Mouse (Mus musculus) left cerebral cortex, postnatal 4 days (tissue): ENCODE measurements around the gene Zfp46. TPM values are rescaled to one million over a fixed set of nuclear protein-coding genes. Genes with fewer than 3 reads are reported as not detected.

Experiments
- DNase-seq: peaks from one replicate; pipeline ENCODE4 v3.0.0-alpha.2; 2022
- intact Hi-C: fragments of 180-260 bp; cut with DNase I; formaldehyde crosslinking; loops from one replicate; pipeline ENCODE4 v1.15.1; 2025
- total RNA-seq, 2 experiments: library from RNA; stranded (reverse); gene quantifications; 2 replicates each; pipeline ENCODE4 v1.2.3; 2021

Zfp46 gene
- 100 to 1,000 TPM; 102 to 108 TPM for total RNA-seq

DNA sequence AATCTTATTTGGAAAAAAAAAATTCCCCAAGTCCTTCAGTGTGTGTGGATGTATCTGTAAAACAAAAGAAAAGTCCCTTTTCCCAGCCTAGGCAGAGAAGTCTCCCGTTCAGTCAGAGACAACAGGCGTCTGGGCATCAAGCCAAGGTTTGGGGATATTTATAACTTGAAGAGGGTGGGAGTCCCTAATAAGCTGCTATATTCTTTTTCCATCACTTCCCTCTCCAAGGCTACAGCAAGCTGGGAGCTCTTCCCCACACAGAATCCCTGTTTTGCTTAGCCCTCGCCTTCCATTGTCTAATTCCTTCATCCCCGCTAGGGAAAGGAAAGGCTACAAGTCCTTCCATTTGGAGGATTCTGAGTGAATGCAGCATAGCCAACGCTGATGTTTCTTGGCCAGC is at the start of gene Zfp46:
Gene Zfp46 (plus strand): TSS at position 229 of the 400 bp plus-strand sequence.
- intact Hi-C loops = no loop called here
- DNase-seq = peak; percentile 83

- no peak for DNase-seq
- intact Hi-C loops = no loop called here
Measured at GRCm38 (mm10) chr4:136238669-136239068, 45.8 kb upstream of the Zfp46 start.

DNA sequence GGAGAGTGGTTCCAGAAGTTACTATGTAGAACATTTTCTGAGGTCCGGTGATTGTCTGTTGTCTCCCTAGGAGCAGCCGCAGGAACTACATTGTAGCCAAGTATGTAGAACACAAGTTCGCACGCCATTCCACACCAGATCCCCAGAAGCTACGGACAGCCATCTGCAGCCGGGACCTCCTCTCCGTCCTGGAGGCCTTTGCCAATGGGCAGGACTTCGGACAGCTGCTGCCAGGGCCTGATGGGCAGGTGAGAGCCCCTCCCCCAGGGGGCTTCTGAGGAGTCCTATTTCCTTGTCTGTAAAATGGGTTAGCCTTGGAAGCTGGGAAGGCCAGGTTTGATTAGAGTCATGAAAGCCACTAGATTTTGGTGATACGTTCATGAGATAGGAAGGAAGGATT is 45.4 kb upstream of the Zfp46 start:
- intact Hi-C loops = no loop called here
- no peak for DNase-seq

- intact Hi-C loops = loop anchor here (5.0 kb wide), 1 partner anchor 32 kb away; the partner anchor contains the start of gene Asap3
- peak; percentile 83 for DNase-seq
Measured at GRCm38 (mm10) chr4:136239622-136240021, 44.9 kb upstream of the Zfp46 start.

- intact Hi-C loops = loop anchor here (5.0 kb wide), 1 partner anchor 33 kb away; the partner anchor contains the start of gene Asap3
- no peak for DNase-seq
Measured at GRCm38 (mm10) chr4:136240123-136240522, 44.4 kb upstream of the Zfp46 start.

DNA sequence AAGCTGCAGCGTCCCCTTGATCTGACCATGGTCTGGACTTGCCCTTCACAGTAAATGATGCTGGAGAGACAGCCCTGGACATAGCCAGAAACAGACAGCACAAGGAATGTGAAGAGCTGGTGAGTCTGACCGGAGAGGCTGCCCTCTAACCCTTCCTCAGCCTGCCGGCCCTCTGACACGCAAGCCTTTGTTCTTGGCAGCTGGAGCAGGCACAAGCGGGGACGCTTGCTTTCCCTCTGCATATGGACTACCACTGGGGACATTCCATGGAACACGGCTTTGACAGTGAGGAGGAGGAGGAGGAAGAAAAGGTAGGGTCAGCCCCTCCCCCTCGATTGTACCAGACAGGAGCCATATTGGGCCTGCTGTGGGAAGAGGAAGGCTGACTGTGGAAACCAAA is 43.5 kb upstream of the Zfp46 start:
- intact Hi-C loops = loop anchor here (5.0 kb wide), 1 partner anchor 34 kb away; the partner anchor contains the start of gene Asap3
- DNase-seq = no peak

DNA sequence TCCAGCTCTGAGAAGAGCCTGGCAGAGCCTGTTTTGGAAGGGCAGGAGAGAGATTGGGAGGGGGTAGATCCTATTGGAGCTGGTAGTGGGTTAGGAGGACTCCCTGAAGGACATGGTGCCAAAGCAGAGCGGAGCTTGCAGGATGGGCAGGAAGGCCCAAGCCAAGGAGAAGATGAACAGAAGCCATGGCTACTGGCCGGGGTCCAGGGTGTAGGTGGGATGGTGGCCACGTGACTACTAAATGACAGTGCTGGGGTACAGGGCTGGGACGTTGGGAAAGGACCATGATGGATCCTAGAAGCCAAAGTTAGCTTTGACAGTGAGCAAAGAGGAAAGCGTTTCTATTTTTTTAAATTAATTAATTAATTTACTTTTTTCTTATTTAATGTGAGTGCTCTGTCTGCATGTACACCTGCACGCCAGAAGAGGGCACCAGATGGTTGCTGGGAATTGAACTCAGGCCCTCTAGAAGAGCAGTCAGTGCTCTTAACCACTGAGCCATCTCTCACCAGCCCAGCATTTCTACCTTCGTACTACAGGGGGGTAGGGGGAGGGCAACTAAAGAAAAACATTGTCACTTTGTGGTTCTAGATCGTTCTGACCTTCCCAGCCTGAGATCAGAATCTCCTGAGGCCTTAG is 42.3 kb upstream of the Zfp46 start:
- intact Hi-C loops = loop anchor here (5.0 kb wide), 1 partner anchor 35 kb away; the partner anchor contains the start of gene Asap3
- no peak for DNase-seq

GRCm38 (mm10) chr4:136242728-136243127 is 41.8 kb upstream of the Zfp46 start:
- DNase-seq = no peak
- intact Hi-C loops = loop anchor here (5.0 kb wide), 1 partner anchor 35 kb away; the partner anchor contains the start of gene Asap3

DNA sequence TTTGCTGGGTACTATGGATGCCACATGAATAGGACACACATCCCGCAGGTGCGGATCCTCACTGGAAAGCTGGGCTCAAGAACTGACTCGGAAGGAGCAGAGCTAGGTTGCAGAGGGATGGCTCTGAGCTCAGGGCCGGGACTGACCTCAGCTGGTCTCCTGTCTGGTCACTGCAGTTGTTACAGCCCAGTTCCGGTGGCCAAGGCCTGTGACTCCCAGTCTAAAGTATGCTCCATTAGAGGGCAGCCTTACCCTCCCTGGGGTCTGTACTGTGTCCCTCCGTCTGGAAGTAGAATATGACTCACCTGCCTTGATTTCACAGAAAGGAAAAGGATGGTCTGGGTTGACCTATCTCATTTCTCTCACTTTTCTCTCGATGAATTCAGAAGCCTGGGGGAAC is 40.3 kb upstream of the Zfp46 start:
- no peak for DNase-seq
- intact Hi-C loops = loop anchor here (5.0 kb wide), 1 partner anchor 37 kb away; the partner anchor contains the start of gene Asap3

DNA sequence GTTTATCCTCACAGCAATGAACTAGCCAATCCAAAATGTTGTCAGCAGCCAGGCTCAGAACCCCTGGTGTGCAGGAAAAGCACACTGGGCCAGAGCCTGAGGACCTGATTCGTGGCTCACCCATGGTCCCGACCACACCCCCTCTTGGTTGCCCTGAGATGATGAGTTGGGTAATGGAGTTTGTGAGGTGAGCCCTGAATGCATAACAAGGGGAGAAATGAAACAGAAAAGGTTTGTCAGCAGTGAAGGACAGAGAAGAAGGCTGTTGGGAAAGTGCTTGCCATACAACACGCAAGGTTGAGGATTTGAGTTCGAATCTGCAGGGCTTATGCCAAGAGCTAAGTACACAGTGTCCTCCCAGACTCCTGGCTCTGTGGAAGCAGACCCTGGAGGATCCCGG is 38.8 kb upstream of the Zfp46 start:
- no peak for DNase-seq
- intact Hi-C loops = no loop called here

DNA sequence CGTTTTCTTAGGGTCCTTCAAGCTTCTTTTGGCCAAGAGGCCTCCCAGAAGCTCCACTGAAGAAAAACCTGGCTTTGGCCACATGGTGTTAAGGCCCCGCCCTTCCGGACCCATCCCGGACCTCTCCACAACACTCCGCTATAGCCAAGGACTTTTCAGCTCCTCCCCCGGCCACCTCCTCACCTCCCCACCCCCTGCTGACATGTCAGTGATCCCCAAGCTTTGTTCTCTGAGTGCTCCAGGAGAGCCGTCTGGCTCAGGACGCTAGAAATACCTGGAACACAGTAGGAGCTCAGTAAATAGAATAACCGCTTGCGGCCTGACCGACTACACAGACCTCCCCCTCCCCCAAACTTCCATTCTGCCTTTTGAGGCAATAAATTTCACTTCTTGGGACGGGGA is 37.9 kb upstream of the Zfp46 start:
- intact Hi-C loops = no loop called here
- no peak for DNase-seq

GRCm38 (mm10) chr4:136247386-136247728 is 37.1 kb upstream of the Zfp46 start:
- intact Hi-C loops = no loop called here

GRCm38 (mm10) chr4:136247729-136248463 is 36.6 kb upstream of the Zfp46 start, which contains the start of gene Tcea3:
Gene Tcea3, plus strand, starts transcription at chr4:136247729.
- no peak for DNase-seq
- intact Hi-C loops = no loop called here

More at GRCm38 (mm10) chr4:136247386-136247728, 37.1 kb upstream of the Zfp46 start:
- DNase-seq = no peak

- intact Hi-C loops = no loop called here
- no peak for DNase-seq
Measured at GRCm38 (mm10) chr4:136248464-136249331, 35.8 kb upstream of the Zfp46 start.

GRCm38 (mm10) chr4:136249332-136249647 is 35.2 kb upstream of the Zfp46 start:
- intact Hi-C loops = no loop called here
- no peak for DNase-seq

GRCm38 (mm10) chr4:136249780-136250179 is 34.7 kb upstream of the Zfp46 start:
- intact Hi-C loops = no loop called here
- no peak for DNase-seq

DNA sequence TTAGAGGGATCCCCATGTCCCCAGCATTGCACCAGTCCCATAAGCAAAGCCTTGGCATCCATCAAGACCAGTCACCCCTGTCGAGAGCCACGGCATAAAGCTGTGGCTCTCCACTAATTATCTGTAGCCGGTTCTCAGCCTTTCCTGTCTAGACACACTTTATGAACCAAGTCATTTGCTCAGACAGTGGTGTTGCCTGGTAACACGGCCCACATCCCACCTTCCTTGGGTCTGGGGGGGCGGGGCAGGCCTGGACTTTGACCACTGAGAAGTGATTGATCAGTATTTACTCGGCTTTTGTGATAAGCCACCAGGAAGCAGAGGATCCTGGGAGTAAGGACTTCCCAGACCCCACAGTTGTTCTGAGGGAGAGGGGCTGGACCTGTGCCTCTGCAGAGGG is 28.6 kb upstream of the Zfp46 start:
- DNase-seq = no peak
- intact Hi-C loops = no loop called here

GRCm38 (mm10) chr4:136256696-136257095 is 27.8 kb upstream of the Zfp46 start:
- intact Hi-C loops = no loop called here
- DNase-seq = no peak

GRCm38 (mm10) chr4:136259916-136260315 is 24.6 kb upstream of the Zfp46 start:
- intact Hi-C loops = no loop called here
- DNase-seq = no peak

- DNase-seq = peak; percentile 89
- intact Hi-C loops = no loop called here
Measured at GRCm38 (mm10) chr4:136260491-136261180, 23.8 kb upstream of the Zfp46 start.

GRCm38 (mm10) chr4:136261912-136262311 is 22.6 kb upstream of the Zfp46 start:
- intact Hi-C loops = no loop called here
- DNase-seq = no peak
